Mouse (Mus musculus) bone marrow, adult 2 months (tissue): Measurements from ENCODE around the gene Sycp2. TPM values are rescaled to one million over a fixed set of nuclear protein-coding genes. Genes with fewer than 3 reads are reported as not detected.

Source experiments
- H3K27ac ChIP-seq: fragments of 200-500 bp; 2 replicates; pipeline ENCODE4 v1.5.1; 2012; ENCODE audit warnings: low read depth, mild to moderate bottlenecking, control low read depth, inconsistent platforms, low read length; ENCODE audit not compliant: control insufficient read depth, poor library complexity, insufficient read depth
- H3K4me1 ChIP-seq: fragments of 200-500 bp; 2 replicates; pipeline ENCODE4 v1.6.1; 2011; ENCODE audit warnings: low read length; ENCODE audit not compliant: control insufficient read depth, insufficient read depth
- H3K4me3 ChIP-seq: fragments of 200-500 bp; replicated peaks from 2 replicates; pipeline ENCODE3; 2011; ENCODE audit warnings: mild to moderate bottlenecking, low read depth, low read length, control low read depth; ENCODE audit not compliant: control insufficient read depth
- CTCF ChIP-seq: fragments of 200-500 bp; IDR thresholded peaks from 2 replicates; pipeline ENCODE4 v1.5.1; 2011; ENCODE audit warnings: low read length, control low read depth; ENCODE audit not compliant: control insufficient read depth, insufficient read depth
- POLR2A ChIP-seq: fragments of 200-500 bp; IDR thresholded peaks from 2 replicates; pipeline ENCODE4 v1.6.1; 2011; ENCODE audit warnings: low read depth, mild to moderate bottlenecking, control low read depth, low read length, borderline replicate concordance; ENCODE audit not compliant: control insufficient read depth
- WGBS: fragments of 180-500 bp; shearing (Covaris S2); methylation state at CpG from one replicate; pipeline ENCODE4 v1.1.7; 2018; 5-methylcytosine and 5-hydroxymethylcytosine counted together
- polyA plus RNA-seq: library from polyadenylated mRNA; stranded (reverse); fragments of >200 nt; gene quantifications from 2 replicates; pipeline ENCODE4 v1.2.4, GENCODE M21; 2011; ENCODE audit warnings: low replicate concordance; ENCODE audit not compliant: missing spikeins, insufficient read depth, insufficient read length

Gene Sycp2
- polyA plus RNA-seq, 1 experiment = 2.7 TPM

- TF ChIP-seq POLR2A (no peak), CTCF (no peak)
- 81% methylated on average over 10 of the region's 10 CpGs for WGBS
- Histone ChIP-seq H3K4me1 (no peaks in the 10 kb centered on the region), H3K4me3 (no peak overlapping the region), H3K27ac (no peak overlapping the region)
Measured at GRCm38 (mm10) chr2:178326067-178326466, 81.4 kb downstream of the Sycp2 start.

DNA sequence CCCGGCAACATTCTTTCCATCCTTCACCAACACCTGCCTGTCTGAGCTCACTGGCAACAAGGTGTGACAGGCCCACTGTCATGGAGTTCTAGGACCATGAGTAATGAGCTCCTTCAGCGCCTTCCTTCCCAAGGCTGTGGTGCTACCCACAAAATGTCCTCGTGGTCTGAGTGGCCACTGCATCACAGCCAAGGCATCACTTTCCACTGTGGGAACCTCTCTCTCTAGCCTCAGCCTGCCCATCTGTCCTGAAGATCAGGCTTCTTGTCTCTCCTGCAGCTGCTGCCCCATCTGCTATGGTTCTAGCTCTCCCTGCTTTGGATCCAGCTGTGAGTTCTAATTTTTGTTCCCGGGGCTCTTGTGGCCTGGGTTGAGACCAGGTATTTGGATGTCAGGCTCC, 82.7 kb downstream of the Sycp2 start:
- 72% methylated on average over 4 of the region's 4 CpGs for whole genome bisulfite sequencing
- Histone ChIP-seq H3K4me3 (no peak overlapping the region), H3K4me1 (no peaks in the 10 kb centered on the region), H3K27ac (no peak overlapping the region)
- TF ChIP-seq POLR2A (no peak), CTCF (no peak)

DNA sequence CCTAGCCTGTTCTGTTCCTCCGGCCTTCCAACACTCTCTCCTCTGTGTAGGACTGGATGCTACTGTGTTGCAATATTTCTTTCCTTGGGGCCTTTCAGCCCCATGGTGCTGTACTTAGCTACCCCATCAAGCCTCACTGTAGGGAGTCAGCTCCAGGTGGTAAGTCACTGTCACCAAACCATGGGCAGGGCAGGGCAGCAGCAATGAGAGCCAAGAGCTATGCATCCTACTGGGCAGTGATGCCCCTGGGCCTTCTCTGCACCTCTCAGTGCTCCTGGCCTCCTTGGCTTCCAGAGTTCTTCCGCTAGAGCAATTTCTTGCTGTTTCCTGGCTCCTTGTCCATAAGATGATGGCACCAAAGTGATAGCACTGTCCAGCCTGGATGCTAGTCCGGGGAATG, 83.1 kb downstream of the Sycp2 start:
- no peak overlapping the region for H3K4me3 ChIP-seq
- no peak overlapping the region for H3K27ac ChIP-seq
- WGBS = 73% methylated on average over 3 of the region's 3 CpGs
- H3K4me1 ChIP-seq = no peaks in the 10 kb centered on the region
- no peak for TF ChIP-seq POLR2A
- TF ChIP-seq CTCF = no peak

GRCm38 (mm10) chr2:178321271-178321670, 86.2 kb downstream of the Sycp2 start:
- no peak overlapping the region for H3K4me3 ChIP-seq
- 79% methylated on average over 10 of the region's 10 CpGs for WGBS
- no peak overlapping the region for H3K27ac ChIP-seq
- TF ChIP-seq POLR2A (no peak), CTCF (no peak)
- no peaks in the 10 kb centered on the region for H3K4me1 ChIP-seq

DNA sequence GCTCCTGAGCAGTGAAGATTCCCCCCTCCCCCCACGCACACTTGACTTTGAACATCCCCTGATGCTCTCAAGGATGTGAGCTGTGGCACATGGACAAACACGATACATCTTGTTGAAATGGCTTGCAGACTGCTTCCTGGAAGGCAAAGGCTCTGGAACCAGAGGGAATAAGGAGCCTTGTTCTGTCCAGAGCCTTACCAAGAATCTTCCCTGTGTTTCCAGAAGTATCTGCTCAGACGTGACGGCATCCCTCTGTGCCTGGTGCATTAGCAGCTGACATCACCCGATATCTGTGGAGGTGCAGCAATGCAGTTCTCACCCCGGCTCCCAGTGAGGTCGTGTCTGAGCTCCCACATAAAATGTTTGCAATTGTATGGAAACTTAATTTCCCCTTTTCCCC, 87.7 kb downstream of the Sycp2 start:
- no peak overlapping the region for H3K4me3 ChIP-seq

GRCm38 (mm10) chr2:178316281-178316680, 91.2 kb downstream of the Sycp2 start:
- TF ChIP-seq POLR2A (no peak), CTCF (no peak)
- Histone ChIP-seq H3K27ac (no peak overlapping the region), H3K4me3 (no peak overlapping the region), H3K4me1 (no peaks in the 10 kb centered on the region)
- WGBS = 67% methylated on average over 1 of the region's 1 CpGs

More for the DNA sequence above, 87.7 kb downstream of the Sycp2 start:
- Histone ChIP-seq H3K27ac (no peak overlapping the region), H3K4me1 (no peaks in the 10 kb centered on the region)
- 78% methylated on average over 7 of the region's 7 CpGs for WGBS
- TF ChIP-seq CTCF = no peak

DNA sequence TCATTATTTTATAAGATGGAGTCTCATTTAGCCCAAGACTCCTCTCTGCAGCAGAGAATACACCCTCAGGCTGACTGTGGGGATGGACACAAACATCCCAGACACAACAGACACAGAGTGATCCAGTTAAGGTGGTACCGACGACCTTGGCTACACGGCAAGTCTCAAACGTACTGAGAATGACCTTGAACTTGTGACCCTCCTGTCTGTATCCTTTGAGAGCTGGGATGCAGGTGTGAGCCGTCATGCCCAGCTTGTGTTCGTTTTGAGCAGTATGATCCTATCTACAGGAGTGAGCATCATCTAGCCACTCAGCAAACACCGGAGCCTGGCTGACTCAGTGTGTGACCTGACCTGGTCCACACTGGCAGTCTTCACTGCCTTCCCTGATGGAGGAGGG, 93.9 kb downstream of the Sycp2 start:
- 77% methylated on average over 7 of the region's 7 CpGs for WGBS

GRCm38 (mm10) chr2:178304669-178305068, 102.8 kb downstream of the Sycp2 start:
- H3K4me3 ChIP-seq = no peak overlapping the region
- no peaks in the 10 kb centered on the region for H3K4me1 ChIP-seq
- TF ChIP-seq POLR2A (no peak), CTCF (no peak)
- WGBS = 73% methylated on average over 6 of the region's 6 CpGs
- H3K27ac ChIP-seq = no peak overlapping the region

More for the DNA sequence above, 93.9 kb downstream of the Sycp2 start:
- Histone ChIP-seq H3K4me3 (no peak overlapping the region), H3K4me1 (no peaks in the 10 kb centered on the region), H3K27ac (no peak overlapping the region)
- TF ChIP-seq POLR2A (no peak), CTCF (no peak)

DNA sequence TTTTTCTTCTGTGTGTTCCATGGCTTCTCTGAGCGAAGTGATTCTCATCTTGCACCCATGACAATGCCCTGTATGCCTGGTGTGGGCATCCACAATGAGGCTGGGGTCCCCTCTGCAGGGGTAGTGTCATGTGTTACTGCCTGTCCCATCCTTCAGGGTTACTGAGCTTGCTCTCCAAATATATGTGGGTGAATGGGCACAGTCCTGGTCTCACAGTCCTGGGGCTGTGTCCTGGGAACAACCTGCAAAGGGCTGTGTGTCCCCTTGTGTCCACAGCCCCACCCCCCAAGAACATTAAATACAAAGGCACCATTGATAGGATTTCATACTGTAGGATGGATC, 103.3 kb downstream of the Sycp2 start:
- no peaks in the 10 kb centered on the region for H3K4me1 ChIP-seq
- no peak overlapping the region for H3K4me3 ChIP-seq
- 17% methylated on average over 1 of the region's 1 CpGs for WGBS
- TF ChIP-seq CTCF (no peak), POLR2A (no peak)
- no peak overlapping the region for H3K27ac ChIP-seq
